Mouse (Mus musculus): ENCODE results near the gene Setd3. TPM values are rescaled to one million over a fixed set of nuclear protein-coding genes. Genes with fewer than 3 reads are reported as not detected.

The Setd3 gene
- polyA plus RNA-seq, 1 experiment from 2014 or later: 92.1 TPM

DNA sequence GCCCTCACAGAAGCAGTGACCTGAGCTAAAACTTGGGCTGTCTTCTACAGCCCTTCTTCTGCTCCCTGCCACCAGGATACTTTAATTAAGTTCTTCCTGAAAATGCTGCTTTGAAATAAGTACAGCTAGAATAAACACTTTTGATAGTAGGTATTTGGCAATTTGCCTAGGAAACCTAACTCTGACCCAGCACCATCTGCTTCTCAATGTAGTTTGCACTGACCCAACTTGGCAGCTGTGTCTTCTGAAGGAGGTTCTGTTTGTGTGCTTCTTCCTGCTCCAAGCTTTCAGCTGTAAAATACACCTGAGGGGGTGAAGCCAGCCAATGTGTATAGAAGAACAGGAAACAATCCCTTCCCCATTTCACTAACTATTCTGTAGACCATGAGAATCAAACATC is 7.8 kb downstream of the Setd3 start:
- Histone ChIP-seq H3K9ac (ENCODE audit: low read depth, low read length) (no peak overlapping the region), H3K27ac (ENCODE audit: low read depth, low read length) (no peak overlapping the region), H3K4me3 (ENCODE audit: low read depth, low read length) (no peak overlapping the region), H3K9me3 (ENCODE audit: control insufficient read depth, low read length) (no peaks in the 10 kb centered on the region), H3K4me2 (replicated peaks; ENCODE audit: low read depth, low read length) (no peak overlapping the region), H3K36me3 (ENCODE audit: control insufficient read depth, insufficient read depth, low read length) (no peaks in the 10 kb centered on the region), H3K27me3 (ENCODE audit: control insufficient read depth, insufficient read depth, low read length) (no peaks in the 10 kb centered on the region), H3K4me1 (replicated peaks; ENCODE audit: control insufficient read depth, insufficient read depth, low read length) (no peaks in the 10 kb centered on the region)
- DNase-seq (ENCODE audit: low spot score): no peak
- ATAC-seq (ENCODE audit: low FRiP score): no peak

DNA sequence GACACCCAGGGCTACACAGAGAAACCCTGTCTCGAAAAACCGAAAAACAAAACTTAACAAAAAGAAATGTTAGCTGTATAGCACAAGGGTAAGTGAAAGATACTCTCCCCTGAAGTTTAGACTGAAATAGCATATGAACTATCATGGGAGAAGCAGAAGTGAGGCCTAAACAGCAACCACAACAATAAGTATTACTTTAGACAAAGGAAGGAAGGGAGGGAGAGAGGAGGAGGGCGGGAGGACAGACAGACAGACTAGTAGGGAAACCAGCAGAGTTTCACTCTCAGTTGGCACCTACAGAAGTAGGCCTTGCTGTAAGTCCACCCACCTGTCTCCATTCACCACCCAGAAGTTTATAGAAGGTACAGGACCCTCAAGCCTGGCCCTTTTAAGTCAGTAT is 8.6 kb downstream of the Setd3 start:
- Histone ChIP-seq H3K27ac (ENCODE audit: low read depth, low read length) (no peak overlapping the region), H3K9ac (ENCODE audit: low read depth, low read length) (no peak overlapping the region), H3K27me3 (ENCODE audit: control insufficient read depth, insufficient read depth, low read length) (no peaks in the 10 kb centered on the region), H3K4me1 (replicated peaks; ENCODE audit: control insufficient read depth, insufficient read depth, low read length) (no peaks in the 10 kb centered on the region), H3K4me3 (ENCODE audit: low read depth, low read length) (no peak overlapping the region), H3K9me3 (ENCODE audit: control insufficient read depth, low read length) (no peaks in the 10 kb centered on the region), H3K36me3 (ENCODE audit: control insufficient read depth, insufficient read depth, low read length) (no peaks in the 10 kb centered on the region), H3K4me2 (replicated peaks; ENCODE audit: low read depth, low read length) (no peak overlapping the region)
- WGBS: 93% methylated on average over 3 of the region's 3 CpGs
- ATAC-seq (ENCODE audit: low FRiP score) (no peak), DNase-seq (ENCODE audit: low spot score) (no peak)

DNA sequence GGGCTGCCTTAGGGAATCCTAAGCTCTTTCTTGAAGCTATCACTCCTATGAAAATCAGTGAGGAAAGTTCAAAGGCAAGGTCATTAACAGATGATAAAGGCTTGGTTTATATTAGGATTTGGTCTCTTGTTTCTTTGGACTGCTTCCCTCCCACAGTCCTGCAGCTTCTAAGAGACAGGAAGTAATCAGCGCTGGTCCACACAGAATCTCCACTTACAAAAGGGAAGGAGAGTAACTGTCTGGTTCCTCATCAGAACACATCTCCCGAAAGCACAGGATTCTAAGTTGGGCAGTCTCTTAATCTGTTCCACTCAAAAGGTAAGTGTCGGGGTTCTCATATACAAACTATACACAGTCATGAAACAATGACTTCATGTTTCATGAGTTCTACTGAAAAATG is 10.2 kb downstream of the Setd3 start:
- Histone ChIP-seq H3K4me2 (replicated peaks; ENCODE audit: low read depth, low read length) (no peak overlapping the region), H3K36me3 (ENCODE audit: control insufficient read depth, insufficient read depth, low read length) (no peaks in the 10 kb centered on the region), H3K9me3 (ENCODE audit: control insufficient read depth, low read length) (no peaks in the 10 kb centered on the region), H3K27me3 (ENCODE audit: control insufficient read depth, insufficient read depth, low read length) (no peaks in the 10 kb centered on the region), H3K27ac (ENCODE audit: low read depth, low read length) (no peak overlapping the region), H3K9ac (ENCODE audit: low read depth, low read length) (no peak overlapping the region), H3K4me1 (replicated peaks; ENCODE audit: control insufficient read depth, insufficient read depth, low read length) (no peaks in the 10 kb centered on the region; the same call in 1 of the 2 replicates), H3K4me3 (ENCODE audit: low read depth, low read length) (no peak overlapping the region)
- ATAC-seq (ENCODE audit: low FRiP score) (no peak), DNase-seq (ENCODE audit: low spot score) (no peak)
- WGBS: 85% methylated on average over 3 of the region's 3 CpGs

- Histone ChIP-seq H3K27ac (ENCODE audit: low read depth, low read length) (no peak overlapping the region), H3K4me1 (replicated peaks; ENCODE audit: control insufficient read depth, insufficient read depth, low read length) (no peaks in the 10 kb centered on the region; the same call in 1 of the 2 replicates), H3K27me3 (ENCODE audit: control insufficient read depth, insufficient read depth, low read length) (no peaks in the 10 kb centered on the region), H3K9me3 (ENCODE audit: control insufficient read depth, low read length) (no peaks in the 10 kb centered on the region), H3K4me2 (replicated peaks; ENCODE audit: low read depth, low read length) (no peak overlapping the region), H3K4me3 (ENCODE audit: low read depth, low read length) (no peak overlapping the region), H3K9ac (ENCODE audit: low read depth, low read length) (no peak overlapping the region), H3K36me3 (ENCODE audit: control insufficient read depth, insufficient read depth, low read length) (0 out of 2 replicates have a peak, but pooled peaks cover 3% of the 10 kb centered on the region)
- WGBS: 85% methylated on average over 3 of the region's 3 CpGs
- ATAC-seq (ENCODE audit: low FRiP score) (no peak), DNase-seq (ENCODE audit: low spot score) (no peak)
Measured at GRCm38 (mm10) chr12:108163706-108164105, 15.4 kb downstream of the Setd3 start.

DNA sequence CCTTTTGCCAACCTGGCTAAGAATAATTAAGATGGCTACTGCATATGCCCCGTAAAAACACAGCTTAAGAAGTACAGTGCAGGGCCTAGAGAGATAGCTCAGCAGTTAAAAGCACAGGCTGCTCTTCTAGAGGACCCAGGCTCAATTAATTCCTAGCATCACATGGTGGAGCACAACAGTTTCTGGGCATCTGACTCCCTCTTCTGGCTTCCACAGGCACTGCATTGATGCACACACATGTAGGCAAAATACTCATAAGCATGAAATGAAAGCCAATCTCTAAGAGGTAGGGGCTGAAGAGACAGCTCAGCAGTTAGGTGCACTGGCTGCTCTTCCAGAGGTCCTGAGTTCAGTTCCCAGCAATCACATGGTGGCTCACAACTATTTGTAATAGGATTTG is 17.1 kb downstream of the Setd3 start:
- H3K27me3 ChIP-seq (ENCODE audit: control insufficient read depth, insufficient read depth, low read length): no peaks in the 10 kb centered on the region
- ATAC-seq (ENCODE audit: low FRiP score) (no peak), DNase-seq (ENCODE audit: low spot score) (peak; percentile 43)
- H3K9ac ChIP-seq (ENCODE audit: low read depth, low read length): no peak overlapping the region
- H3K9me3 ChIP-seq (ENCODE audit: control insufficient read depth, low read length): no peaks in the 10 kb centered on the region
- no peak overlapping the region for H3K4me2 ChIP-seq (replicated peaks; ENCODE audit: low read depth, low read length)
- 0 out of 2 replicates have a peak, but pooled peaks cover 3% of the 10 kb centered on the region for H3K36me3 ChIP-seq (ENCODE audit: control insufficient read depth, insufficient read depth, low read length)
- no peaks in the 10 kb centered on the region; the same call in 1 of the 2 replicates for H3K4me1 ChIP-seq (replicated peaks; ENCODE audit: control insufficient read depth, insufficient read depth, low read length)
- H3K4me3 ChIP-seq (ENCODE audit: low read depth, low read length): no peak overlapping the region
- H3K27ac ChIP-seq (ENCODE audit: low read depth, low read length): no peak overlapping the region
- WGBS: 91% methylated on average over 1 of the region's 1 CpGs

DNA sequence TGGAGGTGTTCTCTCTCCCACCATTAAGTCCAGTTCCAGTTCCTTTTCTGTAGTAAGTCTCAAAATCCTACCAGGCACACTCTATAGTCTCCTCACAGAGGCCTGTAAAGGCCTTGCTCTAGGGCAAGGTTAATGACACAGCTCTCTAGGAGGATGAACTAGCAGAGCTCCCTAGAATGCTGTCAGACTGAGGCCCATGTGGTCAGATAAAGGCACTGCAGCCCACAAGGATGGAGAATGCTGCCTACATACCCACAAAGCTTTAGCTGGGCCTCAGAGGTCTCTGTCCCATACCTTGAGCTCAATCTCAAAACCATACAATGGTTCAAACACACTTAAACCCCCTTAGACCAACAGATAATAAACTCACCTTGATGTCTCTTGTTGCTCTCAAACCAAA is 19.3 kb downstream of the Setd3 start:
- no peak overlapping the region for H3K27ac ChIP-seq (ENCODE audit: low read depth, low read length)
- no peak overlapping the region for H3K4me3 ChIP-seq (ENCODE audit: low read depth, low read length)
- no peak overlapping the region for H3K4me2 ChIP-seq (replicated peaks; ENCODE audit: low read depth, low read length)
- H3K27me3 ChIP-seq (ENCODE audit: control insufficient read depth, insufficient read depth, low read length): no peaks in the 10 kb centered on the region
- ATAC-seq (ENCODE audit: low FRiP score) (no peak), DNase-seq (ENCODE audit: low spot score) (no peak)
- 0 out of 2 replicates have a peak, but pooled peaks cover 3% of the 10 kb centered on the region for H3K36me3 ChIP-seq (ENCODE audit: control insufficient read depth, insufficient read depth, low read length)
- H3K9ac ChIP-seq (ENCODE audit: low read depth, low read length): no peak overlapping the region
- no peaks in the 10 kb centered on the region for H3K9me3 ChIP-seq (ENCODE audit: control insufficient read depth, low read length)
- H3K4me1 ChIP-seq (replicated peaks; ENCODE audit: control insufficient read depth, insufficient read depth, low read length): no peaks in the 10 kb centered on the region; the same call in 1 of the 2 replicates

DNA sequence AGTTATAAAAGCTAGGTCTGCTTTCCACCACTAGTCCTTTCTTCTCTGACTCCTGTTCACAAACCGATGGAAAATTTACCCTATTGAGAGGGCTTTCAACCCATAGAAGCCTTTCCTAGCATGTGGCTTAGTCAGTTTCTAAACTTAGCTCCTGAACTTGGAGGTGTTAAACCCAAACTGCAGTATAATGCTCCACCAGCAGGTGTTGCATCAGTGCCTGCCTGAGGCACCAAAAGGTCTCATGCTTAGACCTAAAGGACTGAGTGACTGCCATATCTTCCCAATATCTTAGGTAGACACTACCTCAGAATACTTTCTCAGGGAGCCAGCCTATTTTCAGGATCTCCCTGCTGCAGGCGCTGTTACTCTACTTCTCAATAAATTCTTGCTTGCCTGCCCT is 26.4 kb downstream of the Setd3 start:
- H3K27me3 ChIP-seq (ENCODE audit: control insufficient read depth, insufficient read depth, low read length): no peaks in the 10 kb centered on the region

DNA sequence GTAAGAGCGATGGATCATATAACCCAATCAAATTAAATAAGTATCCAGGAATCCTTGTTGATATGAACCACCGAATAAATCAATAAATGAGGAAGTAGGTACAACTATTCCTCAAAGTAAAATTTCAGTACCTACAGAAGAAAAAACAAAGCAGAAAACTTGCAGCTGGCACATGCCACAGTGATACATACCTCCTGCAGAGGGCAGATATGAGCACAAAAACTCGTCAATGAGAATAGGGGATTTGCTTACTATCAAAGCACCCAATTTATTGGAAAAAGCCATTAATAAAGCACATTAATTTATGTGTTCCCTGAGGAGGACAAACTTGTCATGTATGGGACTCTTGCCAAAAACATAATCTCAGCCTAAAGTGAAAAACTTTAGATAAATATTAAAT is 29.4 kb downstream of the Setd3 start:
- H3K36me3 ChIP-seq (ENCODE audit: control insufficient read depth, insufficient read depth, low read length): peaks cover 2% of the 10 kb centered on the region; the same call in 1 of the 2 replicates
- ATAC-seq (ENCODE audit: low FRiP score): no peak
- whole genome bisulfite sequencing: 85% methylated on average over 3 of the region's 3 CpGs

More for the DNA sequence above, 26.4 kb downstream of the Setd3 start:
- ATAC-seq (ENCODE audit: low FRiP score) (no peak), DNase-seq (ENCODE audit: low spot score) (no peak)
- H3K27ac ChIP-seq (ENCODE audit: low read depth, low read length): no peak overlapping the region
- peaks cover 2% of the 10 kb centered on the region; the same call in 1 of the 2 replicates for H3K36me3 ChIP-seq (ENCODE audit: control insufficient read depth, insufficient read depth, low read length)
- no peak overlapping the region for H3K4me3 ChIP-seq (ENCODE audit: low read depth, low read length)
- no peaks in the 10 kb centered on the region for H3K4me1 ChIP-seq (replicated peaks; ENCODE audit: control insufficient read depth, insufficient read depth, low read length)
- no peaks in the 10 kb centered on the region for H3K9me3 ChIP-seq (ENCODE audit: control insufficient read depth, low read length)
- 95% methylated on average over 2 of the region's 2 CpGs for WGBS
- no peak overlapping the region for H3K9ac ChIP-seq (ENCODE audit: low read depth, low read length)
- H3K4me2 ChIP-seq (replicated peaks; ENCODE audit: low read depth, low read length): no peak overlapping the region

DNA sequence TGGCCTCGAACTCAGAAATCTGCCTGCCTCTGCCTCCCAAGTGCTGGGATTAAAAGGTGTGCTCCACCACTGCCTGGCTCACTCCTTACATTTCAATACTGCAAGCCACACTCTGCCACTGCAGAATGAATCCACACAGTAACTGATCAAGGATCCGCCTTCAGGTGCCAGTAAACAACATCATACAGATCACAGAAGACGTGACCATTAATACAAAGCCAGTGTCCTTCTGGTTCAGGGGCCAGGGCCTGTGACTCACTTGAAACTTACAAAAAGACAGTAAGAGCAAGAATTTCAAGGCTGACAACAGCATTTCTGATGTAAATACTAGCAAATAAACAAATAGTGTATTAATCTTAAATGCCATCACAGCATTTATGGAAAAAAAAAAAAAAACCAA is 33.9 kb downstream of the Setd3 start:
- Histone ChIP-seq H3K9me3 (ENCODE audit: control insufficient read depth, low read length) (no peaks in the 10 kb centered on the region), H3K4me2 (replicated peaks; ENCODE audit: low read depth, low read length) (no peak overlapping the region), H3K36me3 (ENCODE audit: control insufficient read depth, insufficient read depth, low read length) (no peaks in the 10 kb centered on the region), H3K27ac (ENCODE audit: low read depth, low read length) (no peak overlapping the region), H3K9ac (ENCODE audit: low read depth, low read length) (no peak overlapping the region), H3K27me3 (ENCODE audit: control insufficient read depth, insufficient read depth, low read length) (no peaks in the 10 kb centered on the region), H3K4me3 (ENCODE audit: low read depth, low read length) (no peak overlapping the region), H3K4me1 (replicated peaks; ENCODE audit: control insufficient read depth, insufficient read depth, low read length) (no peaks in the 10 kb centered on the region)
- DNase-seq (ENCODE audit: low spot score) (no peak), ATAC-seq (ENCODE audit: low FRiP score) (no peak)
- 94% methylated on average over 3 of the region's 3 CpGs for WGBS

More for the DNA sequence above, 29.4 kb downstream of the Setd3 start:
- Histone ChIP-seq H3K27ac (ENCODE audit: low read depth, low read length) (no peak overlapping the region), H3K4me3 (ENCODE audit: low read depth, low read length) (no peak overlapping the region), H3K4me2 (replicated peaks; ENCODE audit: low read depth, low read length) (no peak overlapping the region), H3K9ac (ENCODE audit: low read depth, low read length) (no peak overlapping the region), H3K4me1 (replicated peaks; ENCODE audit: control insufficient read depth, insufficient read depth, low read length) (no peaks in the 10 kb centered on the region), H3K27me3 (ENCODE audit: control insufficient read depth, insufficient read depth, low read length) (no peaks in the 10 kb centered on the region), H3K9me3 (ENCODE audit: control insufficient read depth, low read length) (no peaks in the 10 kb centered on the region)
- no peak for DNase-seq (ENCODE audit: low spot score)
